Mouse (Mus musculus) retina, embryonic 14.5 days (tissue): ENCODE measurements around the gene Gm6890.
A peak's percentile ranks its signal among the peaks of the same experiment; 100 is the strongest.
"Not testable (repeated sequence)": the region's sequence is repeated elsewhere in the genome, so short reads cannot be mapped to it uniquely, and the experiment has no call there.

ENCODE experiments used
- DNase-seq: peaks from one replicate; pipeline ENCODE4 v3.0.0-alpha.2; 2015; ENCODE audit warnings: low spot score

The Gm6890 gene

DNA sequence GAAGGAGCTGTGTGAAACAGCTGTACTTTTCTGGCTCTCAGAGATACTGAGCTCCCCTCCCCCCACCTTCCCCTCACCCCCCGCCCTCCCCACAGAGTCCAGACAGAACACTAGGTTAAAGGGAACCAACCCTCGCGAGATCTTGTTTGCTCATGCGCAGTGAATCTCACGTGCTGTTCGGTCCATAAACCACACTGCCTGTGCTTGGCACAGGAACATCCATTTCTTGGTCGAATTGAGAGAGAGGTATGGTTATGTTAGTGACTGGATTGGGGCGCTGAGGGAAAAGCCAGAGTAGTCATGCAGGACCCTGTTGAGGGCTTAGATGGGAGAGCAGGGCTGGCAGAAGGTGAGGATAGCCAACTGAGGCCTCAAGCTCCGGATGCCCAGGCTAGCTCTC is at the start of gene Gm6890:
Gene Gm6890, plus strand, starts transcription at position 301 of the 400 bp plus-strand sequence.
- DNase-seq = not testable (repeated sequence)

DNA sequence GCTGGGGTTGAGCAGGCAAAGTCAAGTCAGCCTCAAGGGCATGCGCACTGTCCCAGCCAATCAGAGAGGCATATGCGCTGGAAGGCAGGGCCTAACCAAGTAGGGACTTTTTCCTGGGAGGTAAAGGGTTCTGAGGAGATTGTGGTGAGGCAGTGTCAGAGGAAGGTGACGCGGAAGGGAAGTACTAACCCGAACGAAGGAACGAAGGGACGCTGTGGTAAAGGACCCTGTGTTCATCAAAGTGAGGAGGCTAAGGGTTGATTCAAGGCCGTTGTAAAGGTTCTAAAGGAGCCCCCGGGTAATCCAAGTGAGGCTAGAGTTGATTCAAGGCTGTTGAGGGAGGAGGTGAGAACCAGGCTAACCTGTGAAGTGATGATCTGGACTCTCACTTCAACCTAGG is 14.5 kb upstream of the Gm6890 start:
- not testable (repeated sequence) for DNase-seq

DNA sequence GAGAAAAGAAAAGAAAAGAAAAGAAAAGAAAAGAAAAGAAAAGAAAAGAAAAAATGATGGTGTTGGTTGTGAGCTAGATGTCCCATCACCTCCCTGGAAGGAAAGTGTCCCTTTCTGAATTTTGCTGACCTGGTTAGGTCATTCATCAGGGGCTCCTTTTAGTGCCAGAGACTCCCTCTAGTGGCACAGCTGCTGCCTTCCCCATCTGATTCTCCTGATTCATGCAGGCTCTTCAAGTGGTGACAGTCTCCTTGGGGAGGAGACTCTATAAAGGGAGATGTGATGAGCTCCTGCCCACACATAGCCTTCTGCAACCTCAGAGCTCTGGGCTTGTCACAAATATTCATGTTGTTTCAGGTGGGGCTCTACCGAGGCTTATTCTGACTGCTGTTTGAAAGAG is 30.0 kb downstream of the Gm6890 start:
- DNase-seq = peak; percentile 23
